Mouse (Mus musculus): Measurements from ENCODE around the gene Pabpc5. TPM values are rescaled to one million over a fixed set of nuclear protein-coding genes. Genes with fewer than 3 reads are reported as not detected.

Pabpc5 gene
- polyA plus RNA-seq (2012; rRNA removed; ENCODE audit: low replicate concordance), result not detected in 2 replicates

DNA sequence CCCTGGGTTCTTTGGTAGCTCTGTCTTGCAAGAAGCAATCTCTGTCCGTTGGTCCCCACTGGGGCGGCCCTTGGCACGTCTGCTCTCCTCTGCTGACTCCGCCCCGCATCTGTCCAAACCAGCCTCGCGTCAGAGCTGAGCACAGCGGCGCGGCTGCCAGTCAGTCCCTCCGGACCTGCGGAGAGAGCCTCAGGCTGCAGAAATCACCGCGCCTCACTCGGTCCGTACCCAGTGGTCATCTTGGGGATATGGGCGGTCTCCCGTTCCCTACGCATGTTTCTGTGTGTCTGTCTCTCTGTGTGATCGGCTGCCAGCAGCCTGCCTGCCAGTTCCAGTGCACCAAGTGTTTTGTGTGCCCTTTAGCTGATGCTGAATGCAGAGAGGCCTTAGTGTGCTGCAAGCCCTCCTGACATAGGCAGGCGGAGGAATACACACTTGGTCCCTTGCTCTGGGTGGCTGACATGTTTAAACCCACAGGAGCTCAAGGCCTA lies at the start of gene Pabpc5:
Gene Pabpc5 (plus strand): TSS at position 116 of the 491 bp plus-strand sequence.

Data from duodenum, adult 2 months (tissue).